Mouse (Mus musculus): Measurements from ENCODE around the gene Dnaaf2. TPM values are rescaled to one million over a fixed set of nuclear protein-coding genes. Genes with fewer than 3 reads are reported as not detected.
A peak's percentile ranks its signal among the peaks of the same experiment; 100 is the strongest.

Dnaaf2 gene
- total RNA-seq, 1 experiment from 2014 or later = 0.93 TPM

DNA sequence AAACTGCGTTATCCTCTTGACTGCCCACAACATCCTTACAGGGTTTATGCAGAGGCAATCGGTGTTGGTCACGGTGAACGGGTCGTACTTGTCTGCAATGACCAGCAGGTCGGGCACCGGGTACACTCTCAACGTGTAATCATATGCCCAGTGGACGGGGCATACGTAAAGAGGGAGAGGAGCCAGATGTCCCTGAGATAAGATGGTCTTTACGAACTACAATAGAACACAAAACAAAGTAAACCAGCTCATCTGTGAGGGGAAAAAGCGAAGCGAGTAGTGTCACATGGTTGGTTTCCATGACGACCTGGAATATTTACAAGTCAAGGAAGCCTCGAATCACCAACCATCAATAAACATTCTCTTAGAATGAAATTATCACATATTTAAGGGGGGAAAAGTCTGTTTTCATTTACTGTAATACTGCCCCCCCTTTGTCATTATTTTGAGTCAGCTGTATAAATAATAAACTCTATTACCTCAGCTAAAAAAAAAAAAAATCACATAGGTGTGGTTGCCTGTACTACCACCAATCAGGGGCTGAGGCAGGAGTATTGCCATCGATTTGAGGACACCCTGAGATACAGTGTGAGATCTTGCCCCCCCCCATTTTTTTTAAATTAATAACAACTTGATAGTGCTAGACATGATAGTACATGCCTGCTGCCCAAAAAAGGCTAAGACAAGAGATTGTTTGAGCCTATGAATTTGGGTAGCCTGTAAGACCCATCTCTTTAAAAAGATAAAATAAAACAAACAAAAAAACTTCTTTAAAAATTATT, 6.0 kb upstream of the Dnaaf2 start, which contains the start of gene Gm49384:
Gm49384 (minus strand) TSS at position 216 of the 782 bp plus-strand sequence.
- no peak for ATAC-seq (ENCODE audit: extremely low read depth, insufficient number of reproducible peaks, low FRiP score, poor library complexity, severe bottlenecking)

DNA sequence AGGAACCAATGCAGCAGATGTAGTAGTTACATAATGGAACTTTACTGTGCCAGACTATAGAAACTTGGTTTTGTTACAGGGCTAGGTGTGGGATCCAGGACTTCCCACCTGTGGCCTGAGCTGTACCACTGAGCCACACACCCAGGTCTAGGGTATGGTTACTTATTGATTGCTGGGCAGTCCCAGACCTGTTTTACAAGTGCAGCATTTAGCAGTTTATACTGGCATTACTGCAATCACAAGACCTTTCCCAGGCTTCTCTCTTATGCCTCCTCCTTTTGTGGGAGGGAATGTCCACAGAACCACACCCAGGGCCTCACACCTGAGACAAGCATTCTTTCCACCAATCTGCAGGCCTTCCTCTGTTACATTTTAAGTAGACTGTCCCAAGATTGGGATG, 756 bp upstream of the Dnaaf2 start:
- no peak for ATAC-seq (ENCODE audit: extremely low read depth, insufficient number of reproducible peaks, low FRiP score, poor library complexity, severe bottlenecking)

GRCm38 (mm10) chr12:69197378-69198163, 658 bp downstream of the Dnaaf2 start:
- ATAC-seq (ENCODE audit: extremely low read depth, insufficient number of reproducible peaks, low FRiP score, poor library complexity, severe bottlenecking) = peak; percentile 55

DNA sequence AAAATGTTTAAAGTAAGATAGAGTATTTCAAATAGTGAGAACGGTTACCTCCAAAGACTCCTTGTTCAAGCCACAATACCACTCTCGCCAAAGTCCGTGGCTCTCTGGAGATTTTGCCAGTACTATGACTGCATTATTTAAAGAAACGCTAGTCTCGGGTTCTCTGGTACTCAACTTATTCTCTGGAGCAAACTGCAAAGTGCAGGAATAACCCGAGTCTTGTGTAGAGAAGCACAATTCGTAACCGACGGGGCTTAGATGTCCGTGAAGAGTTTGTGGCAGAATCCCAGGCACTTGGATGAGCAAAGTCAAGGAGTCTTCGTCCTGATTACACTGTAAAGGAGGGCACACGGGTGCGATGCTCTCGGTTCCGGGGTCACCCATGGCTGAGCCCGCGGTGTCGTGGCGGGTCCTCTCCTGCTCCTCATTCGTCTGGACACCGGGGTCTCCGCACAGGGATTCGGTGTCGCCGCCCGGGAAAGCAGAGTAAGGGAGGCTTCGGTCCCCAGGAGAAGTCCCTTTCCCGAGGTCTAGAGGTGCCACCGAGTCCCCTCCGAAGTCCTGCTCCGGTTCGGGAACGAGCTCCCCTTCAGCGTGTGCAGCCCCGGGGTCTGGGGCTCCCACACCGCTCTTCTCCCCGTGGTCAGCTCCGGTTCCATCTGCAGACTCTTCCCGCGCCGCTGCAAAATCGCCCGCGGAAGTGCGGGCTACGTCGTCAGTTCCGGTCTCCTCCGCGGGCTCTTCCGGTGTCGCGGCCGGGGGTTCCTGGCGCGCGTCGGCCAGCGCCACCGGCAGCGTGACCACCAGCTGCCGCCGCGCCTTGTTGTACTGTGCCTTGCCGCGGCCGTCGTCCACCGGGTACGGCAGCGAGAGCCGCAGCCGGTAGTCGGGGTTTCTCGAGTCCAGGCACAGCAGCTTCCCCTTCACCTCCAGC, 1.5 kb downstream of the Dnaaf2 start, which contains the start of gene Gm49383:
Gm49383 (minus strand) TSS at position 661 of the 934 bp plus-strand sequence.
- peak; percentile 73 for ATAC-seq (ENCODE audit: extremely low read depth, insufficient number of reproducible peaks, low FRiP score, poor library complexity, severe bottlenecking)

DNA sequence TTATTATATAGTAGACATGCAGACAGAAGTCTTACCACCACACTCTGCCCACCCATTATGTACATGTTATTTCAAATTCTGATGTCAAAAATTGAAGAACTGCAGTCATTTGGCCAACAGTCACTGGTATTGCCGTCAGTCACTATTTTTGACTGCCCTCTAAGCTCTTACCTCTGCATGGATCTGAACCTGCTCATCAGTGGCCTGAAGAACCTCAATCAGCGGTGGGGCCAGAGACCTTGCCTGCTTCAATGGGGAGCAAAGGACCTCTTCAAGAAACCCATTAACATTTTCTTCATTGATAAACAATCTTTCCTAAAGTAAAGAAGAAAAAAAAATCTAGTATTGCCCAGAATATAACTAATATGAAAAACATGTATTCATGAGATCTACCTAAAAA, 5.6 kb downstream of the Dnaaf2 start:
- no peak for ATAC-seq (ENCODE audit: extremely low read depth, insufficient number of reproducible peaks, low FRiP score, poor library complexity, severe bottlenecking)

DNA sequence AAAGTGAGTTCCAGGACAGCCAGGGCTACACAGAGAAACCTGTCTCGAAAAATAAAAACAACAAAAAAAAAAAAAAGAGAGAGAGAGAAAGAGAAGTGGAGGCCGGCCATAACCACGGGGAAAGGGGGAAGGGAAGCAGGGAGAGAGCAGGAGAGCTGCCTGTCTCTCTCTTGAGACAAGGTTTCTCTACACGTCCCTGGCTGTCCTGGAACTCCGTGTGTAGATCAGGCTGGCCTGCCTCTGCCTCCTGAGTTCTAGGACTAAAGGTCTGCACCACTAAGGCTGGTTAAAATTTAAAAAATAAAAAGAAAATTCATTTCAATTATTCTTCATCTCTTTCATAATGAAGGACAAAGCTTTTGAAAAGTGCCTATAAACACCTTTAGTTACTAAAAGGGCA, 6.8 kb downstream of the Dnaaf2 start:
- ATAC-seq (ENCODE audit: extremely low read depth, insufficient number of reproducible peaks, low FRiP score, poor library complexity, severe bottlenecking) = no peak

GRCm38 (mm10) chr12:69190522-69190921, 7.7 kb downstream of the Dnaaf2 start:
- 0 out of 2 replicates have a peak, but pooled peaks have one; percentile 44 for ATAC-seq (ENCODE audit: extremely low read depth, insufficient number of reproducible peaks, low FRiP score, poor library complexity, severe bottlenecking)

DNA sequence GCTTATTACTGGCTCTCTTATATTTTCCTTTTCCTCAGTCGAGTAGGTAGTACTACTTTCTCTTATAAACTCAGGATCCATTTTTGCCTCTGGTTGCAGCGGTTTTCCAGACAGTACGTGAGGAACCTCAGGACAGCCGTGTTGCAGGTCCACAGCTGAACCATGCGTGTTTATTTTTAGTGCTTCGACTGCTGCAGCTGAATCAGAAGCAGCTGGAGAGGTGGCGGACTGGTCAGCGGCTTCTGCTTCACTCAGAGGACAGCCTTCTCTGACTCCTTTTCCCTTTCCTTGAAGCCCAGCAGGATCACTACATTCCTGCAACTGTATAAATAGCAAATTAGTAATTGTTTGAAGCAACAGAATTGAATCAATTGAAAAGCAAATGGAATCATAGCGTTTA, 8.2 kb downstream of the Dnaaf2 start:
- ATAC-seq (ENCODE audit: extremely low read depth, insufficient number of reproducible peaks, low FRiP score, poor library complexity, severe bottlenecking) = no peak

- no peak for ATAC-seq (ENCODE audit: extremely low read depth, insufficient number of reproducible peaks, low FRiP score, poor library complexity, severe bottlenecking)
These were observed 11.3 kb downstream of the Dnaaf2 start for GRCm38 (mm10) chr12:69186811-69187471.

GRCm38 (mm10) chr12:69185371-69185770, 12.9 kb downstream of the Dnaaf2 start:
- ATAC-seq (ENCODE audit: extremely low read depth, insufficient number of reproducible peaks, low FRiP score, poor library complexity, severe bottlenecking) = no peak

GRCm38 (mm10) chr12:69184342-69185295, 13.6 kb downstream of the Dnaaf2 start:
- ATAC-seq (ENCODE audit: extremely low read depth, insufficient number of reproducible peaks, low FRiP score, poor library complexity, severe bottlenecking) = peak; percentile 21; the same call in 1 of the 2 replicates

- ATAC-seq (ENCODE audit: extremely low read depth, insufficient number of reproducible peaks, low FRiP score, poor library complexity, severe bottlenecking) = peak; percentile 94
These were observed 14.5 kb downstream of the Dnaaf2 start, which contains the start of the genes Rpl36al and Mgat2 for GRCm38 (mm10) chr12:69183583-69184308. Gene Rpl36al, minus strand, starts transcription at chr12:69184083. Gene Mgat2, plus strand, starts transcription at chr12:69184157.

DNA sequence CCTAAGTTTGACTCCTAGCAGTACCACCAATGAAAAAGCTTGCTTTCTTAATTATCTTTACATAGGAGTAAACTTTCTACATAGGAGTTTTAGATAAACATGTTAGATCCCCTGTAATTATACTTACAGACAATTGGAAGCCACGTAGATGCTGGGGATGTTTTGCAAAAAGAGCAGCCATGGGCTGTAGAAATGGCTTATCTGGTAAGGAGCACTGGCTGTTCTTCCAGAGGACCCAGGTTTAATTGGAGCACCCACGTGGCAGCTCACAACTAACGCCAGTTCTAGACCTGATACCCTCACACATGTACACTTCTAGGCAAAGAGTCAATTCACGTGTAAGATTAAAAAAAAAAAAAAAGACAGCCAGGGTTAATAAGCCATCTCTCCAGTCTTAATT, 16.4 kb downstream of the Dnaaf2 start:
- no peak for ATAC-seq (ENCODE audit: extremely low read depth, insufficient number of reproducible peaks, low FRiP score, poor library complexity, severe bottlenecking)

DNA sequence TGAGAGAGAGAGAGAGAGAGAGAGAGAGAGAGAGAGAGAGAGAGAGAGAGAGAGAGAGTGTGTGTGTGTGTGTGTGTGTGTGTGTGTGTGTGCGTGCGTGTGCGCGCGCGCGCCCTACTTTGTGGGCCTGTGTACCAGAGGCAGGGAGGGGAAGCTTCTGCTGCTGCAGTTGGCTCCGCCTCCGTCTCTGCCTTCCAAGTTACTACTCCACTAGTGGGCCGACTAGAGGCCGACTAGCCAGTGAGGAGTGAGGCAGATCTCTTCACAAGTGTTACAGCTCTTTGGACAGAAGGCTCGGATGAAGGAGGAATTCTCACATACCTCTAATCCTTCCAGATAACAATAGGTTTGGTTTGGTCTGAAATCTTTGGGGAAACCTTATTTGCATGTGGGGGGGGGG, 18.9 kb downstream of the Dnaaf2 start:
- no peak for ATAC-seq (ENCODE audit: extremely low read depth, insufficient number of reproducible peaks, low FRiP score, poor library complexity, severe bottlenecking)

- no peak for ATAC-seq (ENCODE audit: extremely low read depth, insufficient number of reproducible peaks, low FRiP score, poor library complexity, severe bottlenecking)
These were observed 20.7 kb downstream of the Dnaaf2 start for GRCm38 (mm10) chr12:69177526-69177925.

- no peak for ATAC-seq (ENCODE audit: extremely low read depth, insufficient number of reproducible peaks, low FRiP score, poor library complexity, severe bottlenecking)
These were observed 22.3 kb downstream of the Dnaaf2 start for GRCm38 (mm10) chr12:69175975-69176374.

GRCm38 (mm10) chr12:69171307-69171706, 26.9 kb downstream of the Dnaaf2 start:
- ATAC-seq (ENCODE audit: extremely low read depth, insufficient number of reproducible peaks, low FRiP score, poor library complexity, severe bottlenecking) = no peak
